Mouse (Mus musculus): ENCODE data around the gene Exoc1. TPM values are rescaled to one million over a fixed set of nuclear protein-coding genes. Genes with fewer than 3 reads are reported as not detected.

Gene Exoc1
- polyA plus RNA-seq, 1 experiment from 2014 or later, result 53.6 TPM

GRCm38 (mm10) chr5:76536231-76536630 is 7.1 kb downstream of the Exoc1 start:
- H3K4me3 ChIP-seq (ENCODE audit: low read depth, low read length), result no peak overlapping the region
- H3K27me3 ChIP-seq (ENCODE audit: control insufficient read depth, insufficient read depth, low read length), result no peaks in the 10 kb centered on the region
- no peak overlapping the region for H3K9ac ChIP-seq (ENCODE audit: low read depth, low read length)
- no peak for DNase-seq (ENCODE audit: low spot score)
- H3K4me1 ChIP-seq (replicated peaks; ENCODE audit: control insufficient read depth, insufficient read depth, low read length), result no peaks in the 10 kb centered on the region
- ATAC-seq (ENCODE audit: low FRiP score), result no peak
- H3K4me2 ChIP-seq (replicated peaks; ENCODE audit: low read depth, low read length), result no peak overlapping the region
- 72% methylated on average over 1 of the region's 1 CpGs for WGBS
- H3K27ac ChIP-seq (ENCODE audit: low read depth, low read length), result no peak overlapping the region
- 0 out of 2 replicates have a peak, but pooled peaks cover 2% of the 10 kb centered on the region for H3K36me3 ChIP-seq (ENCODE audit: control insufficient read depth, insufficient read depth, low read length)
- H3K9me3 ChIP-seq (ENCODE audit: control insufficient read depth, low read length), result no peaks in the 10 kb centered on the region

GRCm38 (mm10) chr5:76537578-76537977 is 8.5 kb downstream of the Exoc1 start:
- Histone ChIP-seq H3K9me3 (ENCODE audit: control insufficient read depth, low read length) (no peaks in the 10 kb centered on the region), H3K36me3 (ENCODE audit: control insufficient read depth, insufficient read depth, low read length) (0 out of 2 replicates have a peak, but pooled peaks cover 2% of the 10 kb centered on the region), H3K27me3 (ENCODE audit: control insufficient read depth, insufficient read depth, low read length) (no peaks in the 10 kb centered on the region), H3K27ac (ENCODE audit: low read depth, low read length) (no peak overlapping the region), H3K4me2 (replicated peaks; ENCODE audit: low read depth, low read length) (no peak overlapping the region), H3K4me1 (replicated peaks; ENCODE audit: control insufficient read depth, insufficient read depth, low read length) (no peaks in the 10 kb centered on the region), H3K9ac (ENCODE audit: low read depth, low read length) (no peak overlapping the region), H3K4me3 (ENCODE audit: low read depth, low read length) (no peak overlapping the region)
- DNase-seq (ENCODE audit: low spot score), result no peak
- ATAC-seq (ENCODE audit: low FRiP score), result no peak
- WGBS, result 94% methylated on average over 10 of the region's 10 CpGs

GRCm38 (mm10) chr5:76540181-76540580 is 11.1 kb downstream of the Exoc1 start:
- 90% methylated on average over 8 of the region's 8 CpGs for WGBS
- H3K4me2 ChIP-seq (replicated peaks; ENCODE audit: low read depth, low read length), result no peak overlapping the region
- H3K36me3 ChIP-seq (ENCODE audit: control insufficient read depth, insufficient read depth, low read length), result 0 out of 2 replicates have a peak, but pooled peaks cover 5% of the 10 kb centered on the region
- H3K9me3 ChIP-seq (ENCODE audit: control insufficient read depth, low read length), result no peaks in the 10 kb centered on the region
- H3K27me3 ChIP-seq (ENCODE audit: control insufficient read depth, insufficient read depth, low read length), result no peaks in the 10 kb centered on the region
- H3K27ac ChIP-seq (ENCODE audit: low read depth, low read length), result no peak overlapping the region
- H3K4me3 ChIP-seq (ENCODE audit: low read depth, low read length), result no peak overlapping the region
- no peaks in the 10 kb centered on the region for H3K4me1 ChIP-seq (replicated peaks; ENCODE audit: control insufficient read depth, insufficient read depth, low read length)
- H3K9ac ChIP-seq (ENCODE audit: low read depth, low read length), result no peak overlapping the region
- DNase-seq (ENCODE audit: low spot score) (no peak), ATAC-seq (ENCODE audit: low FRiP score) (no peak)

GRCm38 (mm10) chr5:76540842-76541241 is 11.7 kb downstream of the Exoc1 start:
- H3K9me3 ChIP-seq (ENCODE audit: control insufficient read depth, low read length), result no peaks in the 10 kb centered on the region
- H3K4me3 ChIP-seq (ENCODE audit: low read depth, low read length), result no peak overlapping the region
- H3K36me3 ChIP-seq (ENCODE audit: control insufficient read depth, insufficient read depth, low read length), result 0 out of 2 replicates have a peak, but pooled peaks cover 5% of the 10 kb centered on the region
- H3K4me2 ChIP-seq (replicated peaks; ENCODE audit: low read depth, low read length), result no peak overlapping the region
- H3K27ac ChIP-seq (ENCODE audit: low read depth, low read length), result no peak overlapping the region
- DNase-seq (ENCODE audit: low spot score) (peak; percentile 7), ATAC-seq (ENCODE audit: low FRiP score) (no peak)
- no peaks in the 10 kb centered on the region for H3K27me3 ChIP-seq (ENCODE audit: control insufficient read depth, insufficient read depth, low read length)
- no peaks in the 10 kb centered on the region for H3K4me1 ChIP-seq (replicated peaks; ENCODE audit: control insufficient read depth, insufficient read depth, low read length)
- H3K9ac ChIP-seq (ENCODE audit: low read depth, low read length), result no peak overlapping the region

- WGBS, result 97% methylated on average over 8 of the region's 8 CpGs
Measured at GRCm38 (mm10) chr5:76543200-76543599, 14.1 kb downstream of the Exoc1 start.

GRCm38 (mm10) chr5:76550426-76550825 is 21.3 kb downstream of the Exoc1 start:
- H3K27ac ChIP-seq (ENCODE audit: low read depth, low read length), result no peak overlapping the region
- no peak overlapping the region for H3K4me2 ChIP-seq (replicated peaks; ENCODE audit: low read depth, low read length)
- WGBS, result 92% methylated on average over 8 of the region's 8 CpGs
- ATAC-seq (ENCODE audit: low FRiP score), result no peak
- H3K9me3 ChIP-seq (ENCODE audit: control insufficient read depth, low read length), result no peaks in the 10 kb centered on the region
- DNase-seq (ENCODE audit: low spot score), result no peak
- H3K9ac ChIP-seq (ENCODE audit: low read depth, low read length), result no peak overlapping the region
- no peaks in the 10 kb centered on the region for H3K36me3 ChIP-seq (ENCODE audit: control insufficient read depth, insufficient read depth, low read length)
- no peak overlapping the region for H3K4me3 ChIP-seq (ENCODE audit: low read depth, low read length)
- no peaks in the 10 kb centered on the region for H3K27me3 ChIP-seq (ENCODE audit: control insufficient read depth, insufficient read depth, low read length)
- no peaks in the 10 kb centered on the region for H3K4me1 ChIP-seq (replicated peaks; ENCODE audit: control insufficient read depth, insufficient read depth, low read length)

More at GRCm38 (mm10) chr5:76543200-76543599, 14.1 kb downstream of the Exoc1 start:
- H3K27ac ChIP-seq (ENCODE audit: low read depth, low read length), result no peak overlapping the region
- H3K36me3 ChIP-seq (ENCODE audit: control insufficient read depth, insufficient read depth, low read length), result 0 out of 2 replicates have a peak, but pooled peaks cover 3% of the 10 kb centered on the region
- no peaks in the 10 kb centered on the region for H3K9me3 ChIP-seq (ENCODE audit: control insufficient read depth, low read length)
- no peaks in the 10 kb centered on the region for H3K27me3 ChIP-seq (ENCODE audit: control insufficient read depth, insufficient read depth, low read length)
- no peak overlapping the region for H3K4me2 ChIP-seq (replicated peaks; ENCODE audit: low read depth, low read length)
- no peak overlapping the region for H3K9ac ChIP-seq (ENCODE audit: low read depth, low read length)
- no peaks in the 10 kb centered on the region for H3K4me1 ChIP-seq (replicated peaks; ENCODE audit: control insufficient read depth, insufficient read depth, low read length)
- no peak overlapping the region for H3K4me3 ChIP-seq (ENCODE audit: low read depth, low read length)
- DNase-seq (ENCODE audit: low spot score) (no peak), ATAC-seq (ENCODE audit: low FRiP score) (no peak)

- Histone ChIP-seq H3K36me3 (ENCODE audit: control insufficient read depth, insufficient read depth, low read length) (peaks cover 6% of the 10 kb centered on the region; the same call in 1 of the 2 replicates), H3K27me3 (ENCODE audit: control insufficient read depth, insufficient read depth, low read length) (no peaks in the 10 kb centered on the region), H3K4me2 (replicated peaks; ENCODE audit: low read depth, low read length) (no peak overlapping the region), H3K9me3 (ENCODE audit: control insufficient read depth, low read length) (no peaks in the 10 kb centered on the region), H3K4me1 (replicated peaks; ENCODE audit: control insufficient read depth, insufficient read depth, low read length) (no peaks in the 10 kb centered on the region), H3K9ac (ENCODE audit: low read depth, low read length) (no peak overlapping the region), H3K27ac (ENCODE audit: low read depth, low read length) (no peak overlapping the region), H3K4me3 (ENCODE audit: low read depth, low read length) (no peak overlapping the region)
- 34% methylated on average over 3 of the region's 3 CpGs for WGBS
- peak; percentile 68 for DNase-seq (ENCODE audit: low spot score)
- no peak for ATAC-seq (ENCODE audit: low FRiP score)
Measured at GRCm38 (mm10) chr5:76565321-76565720, 36.2 kb downstream of the Exoc1 start.

GRCm38 (mm10) chr5:76574251-76574650 is 45.1 kb downstream of the Exoc1 start:
- DNase-seq (ENCODE audit: low spot score), result no peak
- Histone ChIP-seq H3K27me3 (ENCODE audit: control insufficient read depth, insufficient read depth, low read length) (no peaks in the 10 kb centered on the region), H3K4me2 (replicated peaks; ENCODE audit: low read depth, low read length) (no peak overlapping the region), H3K27ac (ENCODE audit: low read depth, low read length) (no peak overlapping the region), H3K36me3 (ENCODE audit: control insufficient read depth, insufficient read depth, low read length) (no peaks in the 10 kb centered on the region; the same call in 1 of the 2 replicates), H3K4me3 (ENCODE audit: low read depth, low read length) (no peak overlapping the region), H3K9ac (ENCODE audit: low read depth, low read length) (no peak overlapping the region), H3K4me1 (replicated peaks; ENCODE audit: control insufficient read depth, insufficient read depth, low read length) (no peaks in the 10 kb centered on the region), H3K9me3 (ENCODE audit: control insufficient read depth, low read length) (no peaks in the 10 kb centered on the region)
- no peak for ATAC-seq (ENCODE audit: low FRiP score)
- WGBS, result 72% methylated on average over 7 of the region's 7 CpGs

GRCm38 (mm10) chr5:76577026-76577425 is 47.9 kb downstream of the Exoc1 start:
- Histone ChIP-seq H3K9ac (ENCODE audit: low read depth, low read length) (no peak overlapping the region), H3K36me3 (ENCODE audit: control insufficient read depth, insufficient read depth, low read length) (no peaks in the 10 kb centered on the region), H3K4me1 (replicated peaks; ENCODE audit: control insufficient read depth, insufficient read depth, low read length) (no peaks in the 10 kb centered on the region), H3K4me3 (ENCODE audit: low read depth, low read length) (no peak overlapping the region), H3K9me3 (ENCODE audit: control insufficient read depth, low read length) (no peaks in the 10 kb centered on the region), H3K27me3 (ENCODE audit: control insufficient read depth, insufficient read depth, low read length) (no peaks in the 10 kb centered on the region), H3K27ac (ENCODE audit: low read depth, low read length) (no peak overlapping the region), H3K4me2 (replicated peaks; ENCODE audit: low read depth, low read length) (no peak overlapping the region)
- DNase-seq (ENCODE audit: low spot score), result no peak
- no peak for ATAC-seq (ENCODE audit: low FRiP score)
- 70% methylated on average over 3 of the region's 3 CpGs for WGBS

Measured in hindbrain, embryonic 11.5 days (tissue).